Mouse (Mus musculus): ENCODE data around the gene Aacs.
"Not testable (repeated sequence)": the region's sequence is repeated elsewhere in the genome, so short reads cannot be mapped to it uniquely, and the experiment has no call there.

The Aacs gene

GRCm38 (mm10) chr5:125465701-125466106 is 9.9 kb upstream of the Aacs start:
- DNase-seq (ENCODE audit: low spot score in 2 of 2): peak; percentile 93 to 96

- DNase-seq (ENCODE audit: low spot score in 2 of 2): no peak
Measured at GRCm38 (mm10) chr5:125466483-125466882, 9.1 kb upstream of the Aacs start.

GRCm38 (mm10) chr5:125467261-125467660 is 8.4 kb upstream of the Aacs start:
- DNase-seq (ENCODE audit: low spot score in 2 of 2): no peak

GRCm38 (mm10) chr5:125470713-125471112 is 4.9 kb upstream of the Aacs start:
- DNase-seq (ENCODE audit: low spot score in 2 of 2): no peak

- DNase-seq (ENCODE audit: low spot score in 2 of 2): no peak
Measured at GRCm38 (mm10) chr5:125472796-125473475, 2.7 kb upstream of the Aacs start.

- DNase-seq (ENCODE audit: low spot score in 2 of 2): no peak
Measured at GRCm38 (mm10) chr5:125475030-125475429, 584 bp upstream of the Aacs start.

GRCm38 (mm10) chr5:125476286-125476625 is 642 bp downstream of the Aacs start:
- DNase-seq (ENCODE audit: low spot score in 2 of 2): no peak

GRCm38 (mm10) chr5:125476799-125477198 is 1.2 kb downstream of the Aacs start:
- no peak for DNase-seq (ENCODE audit: low spot score in 2 of 2)

GRCm38 (mm10) chr5:125477533-125477932 is 1.9 kb downstream of the Aacs start:
- no peak for DNase-seq (ENCODE audit: low spot score in 2 of 2)

GRCm38 (mm10) chr5:125478037-125478436 is 2.4 kb downstream of the Aacs start:
- no peak for DNase-seq (ENCODE audit: low spot score in 2 of 2)

- no peak for DNase-seq (ENCODE audit: low spot score in 2 of 2)
Measured at GRCm38 (mm10) chr5:125479376-125479775, 3.8 kb downstream of the Aacs start.

- no peak for DNase-seq (ENCODE audit: low spot score in 2 of 2)
Measured at GRCm38 (mm10) chr5:125480434-125481231, 5.0 kb downstream of the Aacs start.

- no peak for DNase-seq (ENCODE audit: low spot score in 2 of 2)
Measured at GRCm38 (mm10) chr5:125482474-125482873, 6.9 kb downstream of the Aacs start.

- no peak for DNase-seq (ENCODE audit: low spot score in 2 of 2)
Measured at GRCm38 (mm10) chr5:125483712-125484611, 8.3 kb downstream of the Aacs start.

GRCm38 (mm10) chr5:125485031-125485778 is 9.6 kb downstream of the Aacs start:
- no peak for DNase-seq (ENCODE audit: low spot score in 2 of 2)

GRCm38 (mm10) chr5:125486088-125486487 is 10.5 kb downstream of the Aacs start:
- DNase-seq (ENCODE audit: low spot score in 2 of 2): no peak

GRCm38 (mm10) chr5:125487375-125488115 is 11.9 kb downstream of the Aacs start:
- DNase-seq (ENCODE audit: low spot score in 2 of 2): no peak

GRCm38 (mm10) chr5:125488116-125488455 is 12.5 kb downstream of the Aacs start:
- DNase-seq (ENCODE audit: low spot score in 2 of 2): no peak

- DNase-seq (ENCODE audit: low spot score in 2 of 2): not testable (repeated sequence)
Measured at GRCm38 (mm10) chr5:125488953-125489352, 13.3 kb downstream of the Aacs start.

GRCm38 (mm10) chr5:125491107-125491506 is 15.5 kb downstream of the Aacs start:
- DNase-seq (ENCODE audit: low spot score in 2 of 2): no peak

All from natural killer cell, adult 2 months (primary cell).